Mouse (Mus musculus) CH12.LX (cell line): ENCODE results near the gene Myom1. TPM values are rescaled to one million over a fixed set of nuclear protein-coding genes. Genes with fewer than 3 reads are reported as not detected.

ENCODE experiments used
- DNase-seq: peaks from one replicate; pipeline ENCODE4 v3.0.0-alpha.2; 2013; ENCODE audit errors: extremely low read depth
- H3K27ac ChIP-seq: 2 replicates; pipeline ENCODE4 v1.5.1; 2012; ENCODE audit warnings: low read depth, mild to moderate bottlenecking, control low read depth, moderate library complexity; ENCODE audit not compliant: insufficient read depth
- H3K27me3 ChIP-seq: replicated peaks from 2 replicates; pipeline ENCODE3; 2012; ENCODE audit warnings: inconsistent platforms
- H3K36me3 ChIP-seq, 2 experiments: replicated peaks in 1 of 2; 2 replicates each; pipeline versions ENCODE3 to v1.6.1; 2012; ENCODE audit warnings: inconsistent platforms in 1 of 2, low read length in 1 of 2, mild to moderate bottlenecking in 1 of 2, mixed read lengths in 1 of 2, moderate library complexity in 1 of 2; ENCODE audit not compliant: control insufficient read depth in 1 of 2, insufficient read depth in 1 of 2
- H3K4me1 ChIP-seq, 2 experiments: 2 replicates each; pipeline ENCODE4 v1.6.1; 2012; ENCODE audit warnings: inconsistent platforms in 1 of 2, moderate library complexity in 1 of 2; ENCODE audit not compliant: insufficient read depth in 2 of 2, control insufficient read depth in 1 of 2
- H3K4me2 ChIP-seq: 2 replicates; pipeline ENCODE4 v1.6.1; 2012; ENCODE audit warnings: low read depth, mild to moderate bottlenecking, control low read depth; ENCODE audit not compliant: poor library complexity, insufficient read depth, severe bottlenecking
- H3K4me3 ChIP-seq, 3 experiments: fragments of 150-350 bp in 1 of 3; sonication (generic) in 1 of 3; replicated peaks in 1 of 3; 2 replicates each; pipeline versions ENCODE3 to v1.5.1; 2011 to 2012; ENCODE audit warnings: low read depth in 2 of 3, low read length in 2 of 3, mild to moderate bottlenecking in 2 of 3, moderate library complexity in 2 of 3, control low read depth in 1 of 3, improper control_type of control experiment in 1 of 3, inconsistent platforms in 1 of 3, mixed read lengths in 1 of 3; ENCODE audit not compliant: poor library complexity in 1 of 3
- H3K79me2 ChIP-seq: replicated peaks from 2 replicates; pipeline ENCODE4 v1.6.1; 2012; ENCODE audit warnings: mild to moderate bottlenecking, moderate library complexity; ENCODE audit not compliant: control insufficient read depth, poor library complexity, insufficient read depth, severe bottlenecking; ENCODE audit errors: extremely low read depth
- H3K9ac ChIP-seq: 2 replicates; pipeline ENCODE4 v1.6.1; 2012; ENCODE audit warnings: low read depth, mild to moderate bottlenecking, control low read depth, moderate library complexity; ENCODE audit not compliant: insufficient read depth
- H3K9me3 ChIP-seq: replicated peaks from 2 replicates; pipeline ENCODE3; 2012; ENCODE audit warnings: low read length, inconsistent platforms, mixed read lengths
- BHLHE40 ChIP-seq: IDR thresholded peaks from 2 replicates; pipeline ENCODE4 v1.6.1; 2011; ENCODE audit warnings: mild to moderate bottlenecking, low read depth, low read length, improper control_type of control experiment
- CHD1 ChIP-seq: IDR thresholded peaks from 2 replicates; pipeline ENCODE4 v1.6.1; 2012; ENCODE audit warnings: low read depth, low read length, improper control_type of control experiment, inconsistent platforms
- CTCF ChIP-seq, 2 experiments: IDR thresholded peaks in 1 of 2; conservative IDR thresholded peaks in 1 of 2; 2 replicates each; pipeline ENCODE4 v1.5.1; 2011 to 2012; ENCODE audit warnings: low read depth in 2 of 2, low read length in 2 of 2, improper control_type of control experiment in 1 of 2, inconsistent platforms in 1 of 2, mild to moderate bottlenecking in 1 of 2, moderate library complexity in 1 of 2
- E2F4 ChIP-seq: IDR thresholded peaks from 2 replicates; pipeline ENCODE4 v1.6.1; 2011; ENCODE audit warnings: low read depth, low read length, improper control_type of control experiment; ENCODE audit not compliant: insufficient replicate concordance
- EP300 ChIP-seq: IDR thresholded peaks from 2 replicates; pipeline ENCODE4 v1.6.1; 2011; ENCODE audit warnings: low read length, improper control_type of control experiment
- ETS1 ChIP-seq: conservative IDR thresholded peaks from 2 replicates; pipeline ENCODE4 v1.6.1; 2012; ENCODE audit warnings: low read depth, mild to moderate bottlenecking, inconsistent platforms, low read length, improper control_type of control experiment, moderate library complexity
- HCFC1 ChIP-seq: IDR thresholded peaks from 2 replicates; pipeline ENCODE4 v1.6.1; 2012; ENCODE audit warnings: low read depth, mild to moderate bottlenecking, inconsistent platforms, low read length, improper control_type of control experiment
- IRF4 ChIP-seq: IDR thresholded peaks from 2 replicates; pipeline ENCODE4 v1.6.1; 2014; ENCODE audit warnings: low read depth, mild to moderate bottlenecking, inconsistent platforms, low read length, improper control_type of control experiment
- JUN ChIP-seq: IDR thresholded peaks from 2 replicates; pipeline ENCODE4 v1.6.1; 2011; ENCODE audit warnings: low read depth, mild to moderate bottlenecking, low read length, improper control_type of control experiment, moderate library complexity; ENCODE audit not compliant: insufficient read depth
- MAX ChIP-seq: IDR thresholded peaks from 2 replicates; pipeline ENCODE4 v1.6.1; 2011; ENCODE audit warnings: low read length, improper control_type of control experiment
- MAZ ChIP-seq: IDR thresholded peaks from 2 replicates; pipeline ENCODE4 v1.6.1; 2012; ENCODE audit warnings: low read depth, mild to moderate bottlenecking, inconsistent platforms, low read length, improper control_type of control experiment, moderate library complexity
- MXI1 ChIP-seq: IDR thresholded peaks from 2 replicates; pipeline ENCODE4 v1.6.1; 2011; ENCODE audit warnings: mild to moderate bottlenecking, low read depth, low read length, improper control_type of control experiment
- NELFE ChIP-seq: IDR thresholded peaks from 2 replicates; pipeline ENCODE4 v1.6.1; 2011; ENCODE audit warnings: low read depth, low read length, improper control_type of control experiment
- NRF1 ChIP-seq: IDR thresholded peaks from 2 replicates; pipeline ENCODE4 v1.6.1; 2014; ENCODE audit warnings: low read depth, mild to moderate bottlenecking, inconsistent platforms, low read length, improper control_type of control experiment, moderate library complexity
- PAX5 ChIP-seq: IDR thresholded peaks from 2 replicates; pipeline ENCODE4 v1.6.1; 2012; ENCODE audit warnings: low read length, inconsistent platforms, mixed read lengths
- POLR2A ChIP-seq: IDR thresholded peaks from 2 replicates; pipeline ENCODE4 v1.6.1; 2011; ENCODE audit warnings: low read depth, mild to moderate bottlenecking, improper control_type of control experiment, low read length
- POLR2AphosphoS2 ChIP-seq: IDR thresholded peaks from 2 replicates; pipeline ENCODE4 v1.6.1; 2011; ENCODE audit warnings: low read depth, low read length, improper control_type of control experiment
- RAD21 ChIP-seq: IDR thresholded peaks from 2 replicates; pipeline ENCODE4 v1.6.1; 2011; ENCODE audit warnings: low read depth, mild to moderate bottlenecking, low read length, improper control_type of control experiment, moderate library complexity
- RCOR1 ChIP-seq: conservative IDR thresholded peaks from 2 replicates; pipeline ENCODE4 v1.6.1; 2012; ENCODE audit warnings: low read depth, mild to moderate bottlenecking, inconsistent platforms, low read length, improper control_type of control experiment
- SIN3A ChIP-seq: IDR thresholded peaks from 2 replicates; pipeline ENCODE4 v1.6.1; 2012; ENCODE audit warnings: low read length, improper control_type of control experiment, inconsistent platforms
- SMC3 ChIP-seq: IDR thresholded peaks from 2 replicates; pipeline ENCODE4 v1.6.1; 2011; ENCODE audit warnings: low read depth, low read length, improper control_type of control experiment
- TBP ChIP-seq: conservative IDR thresholded peaks from 2 replicates; pipeline ENCODE4 v1.6.1; 2011; ENCODE audit warnings: low read depth, low read length, improper control_type of control experiment
- TCF12 ChIP-seq: IDR thresholded peaks from 2 replicates; pipeline ENCODE4 v1.6.1; 2014; ENCODE audit warnings: low read depth, mild to moderate bottlenecking, inconsistent platforms, low read length, improper control_type of control experiment
- UBTF ChIP-seq: IDR thresholded peaks from 2 replicates; pipeline ENCODE4 v1.6.1; 2012; ENCODE audit warnings: low read depth, mild to moderate bottlenecking, inconsistent platforms, low read length, improper control_type of control experiment, moderate library complexity
- USF2 ChIP-seq: conservative IDR thresholded peaks from 2 replicates; pipeline ENCODE4 v1.6.1; 2011; ENCODE audit warnings: low read depth, low read length, improper control_type of control experiment
- ZC3H11A ChIP-seq: IDR thresholded peaks from 2 replicates; pipeline ENCODE4 v1.6.1; 2012; ENCODE audit warnings: low read depth, mild to moderate bottlenecking, inconsistent platforms, low read length, improper control_type of control experiment
- ZMIZ1 ChIP-seq: IDR thresholded peaks from 2 replicates; pipeline ENCODE4 v1.6.1; 2012; ENCODE audit warnings: low read depth, mild to moderate bottlenecking, inconsistent platforms, low read length, improper control_type of control experiment
- ZNF384 ChIP-seq: IDR thresholded peaks from 2 replicates; pipeline ENCODE4 v1.6.1; 2012; ENCODE audit warnings: low read depth, low read length, improper control_type of control experiment, inconsistent platforms
- dilution Hi-C: fragments of 300-500 bp; cut with MboI; formaldehyde crosslinking; loops from 2 replicates; pipeline ENCODE4 v1.14.3; 2020; ENCODE audit warnings: low sequenced_read_pairs; ENCODE audit not compliant: extremely low pct_unique_long_range_greater_than_20kb, extremely low pct_ligation_motif_present
- in situ Hi-C: fragments of 300-500 bp; cut with MboI; formaldehyde crosslinking; loops from 3 replicates; pipeline ENCODE4 v1.14.3; 2019; ENCODE audit warnings: low sequenced_read_pairs, low pct_ligation_motif_present, low pct_unique_long_range_greater_than_20kb, mixed read lengths
- polyA plus RNA-seq: library from polyadenylated mRNA; unstranded; fragments of >175 nt; gene quantifications from 2 replicates; pipeline ENCODE4 v1.2.1, GENCODE M21; 2012; ENCODE audit warnings: low read depth; ENCODE audit not compliant: insufficient read length
- total RNA-seq, 2 experiments: library from RNA; depleted of rRNA; stranded (reverse); fragments of 300-350 nt in 1 of 2; fragments of >200 nt in 1 of 2; gene quantifications; 2 replicates each; pipeline ENCODE4 v1.2.3; 2012 to 2014

Gene Myom1
- total and polyA plus RNA-seq, 3 experiments = 0.26 to 0.93 (median 0.55) TPM

DNA sequence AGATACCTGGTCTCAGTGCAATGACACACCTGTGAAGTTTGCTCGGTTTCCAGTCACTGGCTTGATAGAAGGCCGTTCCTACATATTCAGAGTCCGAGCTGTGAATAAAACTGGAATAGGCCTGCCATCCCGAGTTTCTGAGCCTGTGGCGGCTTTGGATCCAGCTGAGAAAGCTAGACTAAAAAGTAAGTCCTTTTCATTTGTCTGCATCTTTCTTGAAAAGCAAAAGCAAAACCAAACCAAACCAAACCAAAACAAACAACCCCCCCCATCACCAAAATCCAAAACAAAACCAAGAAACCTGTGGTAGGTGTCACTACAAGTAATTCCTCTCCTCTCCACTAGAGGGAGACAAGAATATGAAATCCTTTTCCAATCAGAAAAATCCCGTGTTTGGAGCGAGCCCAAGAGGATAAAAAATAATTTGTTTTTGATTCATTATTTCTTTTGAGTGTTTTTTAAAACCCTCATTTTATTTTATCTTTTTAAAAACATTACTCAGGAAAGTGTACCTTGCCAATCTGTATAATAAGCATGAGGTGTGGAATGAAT lies 62.1 kb downstream of the Myom1 start:
- in situ Hi-C loops = no loop called here
- H3K9me3 ChIP-seq = no peaks in the 10 kb centered on the region
- no peaks in the 10 kb centered on the region for H3K27me3 ChIP-seq
- no peak overlapping the region for H3K4me2 ChIP-seq
- H3K4me1 ChIP-seq = peaks cover 3 to 6% of the 10 kb centered on the region in 2 experiments; a peak in 3 of 4 replicates
- no peaks in the 10 kb centered on the region for H3K36me3 ChIP-seq
- H3K27ac ChIP-seq = no peak overlapping the region
- dilution Hi-C loops = no loop called here
- no peak overlapping the region for H3K9ac ChIP-seq
- peak; percentile 53 for DNase-seq
- no peaks in the 10 kb centered on the region for H3K79me2 ChIP-seq
- no peak overlapping the region for H3K4me3 ChIP-seq
- no peak for TF ChIP-seq MAZ
- TF ChIP-seq RAD21 = peak; percentile 66
- no peak for TF ChIP-seq ZNF384
- no peak for TF ChIP-seq HCFC1
- TF ChIP-seq CHD1 = no peak
- peak; percentile 5; the same call in 1 of the 2 replicates for TF ChIP-seq ZC3H11A
- TF ChIP-seq BHLHE40 = no peak
- TF ChIP-seq ZMIZ1 = no peak
- peak; percentile 72 to 78 for TF ChIP-seq CTCF (conservative IDR thresholded peaks at IDR 0.05 in 1 of 2, IDR thresholded peaks at IDR 0.05 in 1 of 2; ENCODE audit: low read depth in 2 of 2, low read length in 2 of 2)
- no peak for TF ChIP-seq IRF4
- TF ChIP-seq NRF1 = no peak
- no peak for TF ChIP-seq MXI1
- TF ChIP-seq EP300 = no peak
- TF ChIP-seq E2F4 = no peak
- TF ChIP-seq UBTF = no peak
- no peak for TF ChIP-seq SIN3A
- TF ChIP-seq USF2 = no peak
- TF ChIP-seq PAX5 = no peak
- TF ChIP-seq SMC3 = peak; percentile 74
- no peak for TF ChIP-seq MAX
- TF ChIP-seq, all 38 proteins: peak for 4

DNA sequence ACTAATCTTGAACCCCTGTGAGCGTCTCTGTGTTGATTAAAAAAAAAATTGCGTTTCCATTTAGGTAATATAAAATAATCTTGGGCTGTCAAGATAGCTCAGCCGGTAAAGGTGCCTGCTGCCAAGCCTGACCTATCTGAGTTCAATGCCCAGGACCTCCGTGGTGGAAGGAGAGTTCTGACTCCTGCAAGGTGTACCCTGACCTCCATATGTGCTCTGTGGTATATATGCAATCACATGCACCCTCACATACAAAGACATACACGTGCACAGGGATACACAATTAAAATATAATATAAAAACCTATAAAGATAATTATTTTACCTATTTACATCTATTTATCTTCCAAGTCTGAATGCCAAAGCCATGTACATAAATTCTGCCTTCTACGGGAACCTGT lies 62.7 kb downstream of the Myom1 start:
- no peaks in the 10 kb centered on the region for H3K36me3 ChIP-seq
- no peak overlapping the region for H3K4me3 ChIP-seq
- in situ Hi-C loops = no loop called here

More for the DNA sequence above, 62.7 kb downstream of the Myom1 start:
- Histone ChIP-seq H3K27ac (no peak overlapping the region), H3K9me3 (no peaks in the 10 kb centered on the region), H3K9ac (no peak overlapping the region), H3K79me2 (no peaks in the 10 kb centered on the region), H3K4me1 (peaks cover 3 to 6% of the 10 kb centered on the region in 2 experiments; a peak in 3 of 4 replicates), H3K4me2 (no peak overlapping the region), H3K27me3 (no peaks in the 10 kb centered on the region)
- no peak for DNase-seq
- TF ChIP-seq EP300 (no peak), POLR2A (no peak), JUN (no peak), IRF4 (no peak), POLR2AphosphoS2 (no peak), ETS1 (no peak), CTCF (conservative IDR thresholded peaks at IDR 0.05 in 1 of 2, IDR thresholded peaks at IDR 0.05 in 1 of 2; ENCODE audit: low read depth in 2 of 2, low read length in 2 of 2) (no peak), MXI1 (no peak), PAX5 (no peak), TCF12 (no peak), RCOR1 (no peak), ZMIZ1 (no peak), USF2 (no peak), HCFC1 (no peak), NELFE (no peak), UBTF (no peak), MAZ (no peak), TBP (no peak)
- dilution Hi-C loops = no loop called here
